Mouse (Mus musculus): Measurements from ENCODE around the gene Asah2. TPM values are rescaled to one million over a fixed set of nuclear protein-coding genes. Genes with fewer than 3 reads are reported as not detected.
A peak's percentile ranks its signal among the peaks of the same experiment; 100 is the strongest.
"Not testable (repeated sequence)": the region's sequence is repeated elsewhere in the genome, so short reads cannot be mapped to it uniquely, and the experiment has no call there.

Gene Asah2
- polyA plus RNA-seq (2015; fragmentation: Nextera tagmentation; extraction: Ambion mirVana) = 1.8 and 2.1 TPM in 2 replicates

- Histone ChIP-seq H3K4me3 (peak within 1 kb of the TSS; percentile 68), H3K9ac (peak within 1 kb of the TSS; percentile 95), H3K4me2 (peak within 1 kb of the TSS; percentile 59), H3K27me3 (no peaks in the 10 kb centered on the region), H3K4me1 (peaks cover 19% of the 10 kb centered on the region), H3K36me3 (no peaks in the 10 kb centered on the region), H3K9me3 (no peaks in the 10 kb centered on the region), H3K27ac (peak within 1 kb of the TSS; percentile 96)
- under 1% methylated on average over 24 of the region's 28 CpGs for WGBS
- peak; percentile 97 for ATAC-seq (ENCODE audit: insufficient number of reproducible peaks, insufficient read depth, low FRiP score, low TSS enrichment, low read depth)
Observed at GRCm38 (mm10) chr19:32107771-32108306, at the start of gene Asah2. Asah2 (minus strand) TSS chr19:32108211.

- Histone ChIP-seq H3K27ac (no peak overlapping the region), H3K4me3 (no peak overlapping the region), H3K9ac (no peak overlapping the region), H3K4me2 (no peak overlapping the region), H3K27me3 (no peaks in the 10 kb centered on the region), H3K4me1 (peaks cover 4% of the 10 kb centered on the region), H3K36me3 (peaks cover 24% of the 10 kb centered on the region), H3K9me3 (no peaks in the 10 kb centered on the region)
- no peak for ATAC-seq (ENCODE audit: insufficient number of reproducible peaks, insufficient read depth, low FRiP score, low TSS enrichment, low read depth)
- 91% methylated on average over 6 of the region's 6 CpGs for WGBS
Observed at GRCm38 (mm10) chr19:32157045-32157444, 49.0 kb upstream of the Asah2 start.

- ATAC-seq (ENCODE audit: insufficient number of reproducible peaks, insufficient read depth, low FRiP score, low TSS enrichment, low read depth) = no peak
- H3K27me3 ChIP-seq = no peaks in the 10 kb centered on the region
- H3K36me3 ChIP-seq = peaks cover 6% of the 10 kb centered on the region
- H3K9ac ChIP-seq = no peak overlapping the region
- H3K4me3 ChIP-seq = no peak overlapping the region
- H3K4me2 ChIP-seq = no peak overlapping the region
- H3K4me1 ChIP-seq = peaks cover 4% of the 10 kb centered on the region
- 78% methylated on average over 6 of the region's 6 CpGs for WGBS
- H3K9me3 ChIP-seq = no peaks in the 10 kb centered on the region
- no peak overlapping the region for H3K27ac ChIP-seq
Observed at GRCm38 (mm10) chr19:32152529-32152928, 44.5 kb upstream of the Asah2 start.

- WGBS = 61% methylated on average over 5 of the region's 5 CpGs
- Histone ChIP-seq H3K27me3 (no peaks in the 10 kb centered on the region), H3K4me1 (no peaks in the 10 kb centered on the region), H3K4me2 (no peak overlapping the region), H3K9me3 (no peaks in the 10 kb centered on the region), H3K4me3 (no peak overlapping the region), H3K27ac (no peak overlapping the region), H3K36me3 (no peaks in the 10 kb centered on the region; the same call in 1 of the 2 replicates), H3K9ac (no peak overlapping the region)
- ATAC-seq (ENCODE audit: insufficient number of reproducible peaks, insufficient read depth, low FRiP score, low TSS enrichment, low read depth) = no peak
Observed at GRCm38 (mm10) chr19:32148710-32149109, 40.7 kb upstream of the Asah2 start.

- no peak overlapping the region for H3K4me2 ChIP-seq
- ATAC-seq (ENCODE audit: insufficient number of reproducible peaks, insufficient read depth, low FRiP score, low TSS enrichment, low read depth) = no peak
- no peak overlapping the region for H3K4me3 ChIP-seq
- H3K9ac ChIP-seq = no peak overlapping the region
- no peak overlapping the region for H3K27ac ChIP-seq
- peaks cover 3% of the 10 kb centered on the region; the same call in 1 of the 2 replicates for H3K36me3 ChIP-seq
- 87% methylated on average over 6 of the region's 6 CpGs for WGBS
- H3K27me3 ChIP-seq = no peaks in the 10 kb centered on the region
- no peaks in the 10 kb centered on the region for H3K9me3 ChIP-seq
- 0 out of 2 replicates have a peak, but pooled peaks cover 6% of the 10 kb centered on the region for H3K4me1 ChIP-seq
Observed at GRCm38 (mm10) chr19:32142383-32142782, 34.4 kb upstream of the Asah2 start.

- ATAC-seq (ENCODE audit: insufficient number of reproducible peaks, insufficient read depth, low FRiP score, low TSS enrichment, low read depth) = no peak
- H3K4me1 ChIP-seq = 0 out of 2 replicates have a peak, but pooled peaks cover 6% of the 10 kb centered on the region
- H3K4me2 ChIP-seq = no peak overlapping the region
- no peak overlapping the region for H3K9ac ChIP-seq
- WGBS = 64% methylated on average over 14 of the region's 14 CpGs
- no peak overlapping the region for H3K4me3 ChIP-seq
- no peak overlapping the region for H3K27ac ChIP-seq
- no peaks in the 10 kb centered on the region for H3K9me3 ChIP-seq
- peaks cover 3% of the 10 kb centered on the region; the same call in 1 of the 2 replicates for H3K36me3 ChIP-seq
- no peaks in the 10 kb centered on the region for H3K27me3 ChIP-seq
Observed at GRCm38 (mm10) chr19:32138361-32139088, 30.5 kb upstream of the Asah2 start.

- H3K27ac ChIP-seq = no peak overlapping the region
- no peak overlapping the region for H3K4me3 ChIP-seq
- H3K27me3 ChIP-seq = no peaks in the 10 kb centered on the region
- no peak overlapping the region for H3K4me2 ChIP-seq
- WGBS = 82% methylated on average over 5 of the region's 5 CpGs
- H3K4me1 ChIP-seq = 0 out of 2 replicates have a peak, but pooled peaks cover 6% of the 10 kb centered on the region
- H3K9ac ChIP-seq = no peak overlapping the region
- ATAC-seq (ENCODE audit: insufficient number of reproducible peaks, insufficient read depth, low FRiP score, low TSS enrichment, low read depth) = no peak
- peaks cover 3% of the 10 kb centered on the region; the same call in 1 of the 2 replicates for H3K36me3 ChIP-seq
- H3K9me3 ChIP-seq = no peaks in the 10 kb centered on the region
Observed at GRCm38 (mm10) chr19:32137904-32138303, 29.9 kb upstream of the Asah2 start.

GRCm38 (mm10) chr19:32136888-32137625 lies 29.0 kb upstream of the Asah2 start:
- ATAC-seq (ENCODE audit: insufficient number of reproducible peaks, insufficient read depth, low FRiP score, low TSS enrichment, low read depth) = no peak
- 55% methylated on average over 4 of the region's 4 CpGs for WGBS
- no peak overlapping the region for H3K27ac ChIP-seq

GRCm38 (mm10) chr19:32131707-32132488 lies 23.9 kb upstream of the Asah2 start:
- WGBS = 70% methylated on average over 16 of the region's 17 CpGs
- not testable (repeated sequence) for H3K4me1 ChIP-seq; H3K27ac ChIP-seq; H3K9me3 ChIP-seq; ATAC-seq (ENCODE audit: insufficient number of reproducible peaks, insufficient read depth, low FRiP score, low TSS enrichment, low read depth); H3K4me2 ChIP-seq; H3K4me3 ChIP-seq; H3K9ac ChIP-seq; H3K27me3 ChIP-seq
- H3K36me3 ChIP-seq = 0 out of 2 replicates have a peak, but pooled peaks cover 11% of the 10 kb centered on the region

More at GRCm38 (mm10) chr19:32136888-32137625, 29.0 kb upstream of the Asah2 start:
- Histone ChIP-seq H3K4me2 (no peak overlapping the region), H3K4me3 (no peak overlapping the region), H3K4me1 (peaks cover 7% of the 10 kb centered on the region; the same call in 1 of the 2 replicates), H3K36me3 (peaks cover 3% of the 10 kb centered on the region; the same call in 1 of the 2 replicates), H3K9me3 (no peaks in the 10 kb centered on the region), H3K27me3 (no peaks in the 10 kb centered on the region), H3K9ac (no peak overlapping the region)

- H3K4me2 ChIP-seq = no peak overlapping the region
- no peak overlapping the region for H3K4me3 ChIP-seq
- ATAC-seq (ENCODE audit: insufficient number of reproducible peaks, insufficient read depth, low FRiP score, low TSS enrichment, low read depth) = no peak
- no peaks in the 10 kb centered on the region for H3K27me3 ChIP-seq
- peaks cover 12% of the 10 kb centered on the region for H3K36me3 ChIP-seq
- no peak overlapping the region for H3K27ac ChIP-seq
- H3K4me1 ChIP-seq = peaks cover 9% of the 10 kb centered on the region; the same call in 1 of the 2 replicates
- 94% methylated on average over 8 of the region's 8 CpGs for WGBS
- no peaks in the 10 kb centered on the region for H3K9me3 ChIP-seq
- H3K9ac ChIP-seq = no peak overlapping the region
Observed at GRCm38 (mm10) chr19:32129281-32129680, 21.3 kb upstream of the Asah2 start.
